Mouse (Mus musculus): ENCODE data around the gene Chrna3.

GRCm38 (mm10) chr9:54982401-54982800, 44.0 kb downstream of the Chrna3 start:
- TF ChIP-seq GATA1 (IDR thresholded peaks at IDR 0.05; ENCODE audit: borderline replicate concordance, low read length) (no peak), FLI1 (IDR thresholded peaks at IDR 0.05; ENCODE audit: low read length) (no peak)
